Mouse (Mus musculus) thymus, adult 2 months (tissue): ENCODE results near the gene Rassf8.

Experiments
- CTCF ChIP-seq: fragments of 200-500 bp; IDR thresholded peaks from 2 replicates; pipeline ENCODE4 v1.5.1; 2012; ENCODE audit warnings: mild to moderate bottlenecking, control low read depth, low read length, moderate library complexity, borderline replicate concordance; ENCODE audit not compliant: control insufficient read depth, poor library complexity, insufficient read depth; ENCODE audit errors: extremely low read depth
- POLR2A ChIP-seq: fragments of 200-500 bp; IDR thresholded peaks from 2 replicates; pipeline ENCODE4 v1.6.1; 2012; ENCODE audit warnings: mild to moderate bottlenecking, low read length, control low read depth, moderate library complexity; ENCODE audit not compliant: control insufficient read depth, poor library complexity, insufficient read depth; ENCODE audit errors: extremely low read depth

GRCm38 (mm10) chr6:145819151-145819550 is 72.6 kb downstream of the Rassf8 start:
- TF ChIP-seq CTCF (no peak), POLR2A (no peak)
